Mouse (Mus musculus) myocyte (in vitro differentiated cells): ENCODE data around the gene Rcor2. TPM values are rescaled to one million over a fixed set of nuclear protein-coding genes. Genes with fewer than 3 reads are reported as not detected.

Experiments
- H3K27me3 ChIP-seq: one replicate; pipeline ENCODE4 v1.6.1; 2011; ENCODE audit not compliant: control insufficient read depth, insufficient read depth, insufficient read length
- H3K36me3 ChIP-seq: one replicate; pipeline ENCODE4 v1.6.1; 2011; ENCODE audit not compliant: control insufficient read depth, insufficient read depth
- H3K4me2 ChIP-seq: one replicate; pipeline ENCODE4 v1.6.1; 2011; ENCODE audit warnings: low read depth, control low read depth
- H3K4me3 ChIP-seq: one replicate; pipeline ENCODE4 v1.5.1; 2011; ENCODE audit warnings: mild to moderate bottlenecking, control low read depth, moderate library complexity
- H3K79me2 ChIP-seq: one replicate; pipeline ENCODE4 v1.6.1; 2011; ENCODE audit not compliant: control insufficient read depth, insufficient read depth
- H3ac ChIP-seq: one replicate; pipeline ENCODE4 v1.6.1; 2011; ENCODE audit not compliant: control insufficient read depth, insufficient read length
- CEBPB ChIP-seq: IDR thresholded peaks from 2 replicates; pipeline ENCODE4 v1.6.1; 2011; ENCODE audit warnings: mild to moderate bottlenecking, moderate library complexity; ENCODE audit not compliant: poor library complexity, insufficient read depth, severe bottlenecking
- E2F4 ChIP-seq: IDR thresholded peaks from one replicate; pipeline ENCODE4 v1.6.1; 2011; ENCODE audit warnings: mild to moderate bottlenecking, control low read depth, moderate library complexity; ENCODE audit not compliant: insufficient read depth
- MAX ChIP-seq: IDR thresholded peaks from one replicate; pipeline ENCODE4 v1.6.1; 2011; ENCODE audit warnings: low read depth, mild to moderate bottlenecking, control low read depth
- MYOD1 ChIP-seq, 3 experiments: IDR thresholded peaks; one replicate each; pipeline ENCODE4 v1.6.1; 2011; ENCODE audit warnings: control low read depth in 2 of 3, low read depth in 2 of 3, mild to moderate bottlenecking in 2 of 3, moderate library complexity in 1 of 3; ENCODE audit not compliant: insufficient read length in 2 of 3, control insufficient read depth in 1 of 3
- MYOG ChIP-seq, 3 experiments: IDR thresholded peaks; one replicate each; pipeline ENCODE4 v1.6.1; 2011; ENCODE audit warnings: control low read depth in 2 of 3, low read depth in 2 of 3, mild to moderate bottlenecking in 2 of 3; ENCODE audit not compliant: insufficient read length in 2 of 3, control insufficient read depth in 1 of 3, insufficient read depth in 1 of 3
- POLR2A ChIP-seq: IDR thresholded peaks from one replicate; pipeline ENCODE4 v1.6.1; 2011; ENCODE audit warnings: low read depth, mild to moderate bottlenecking, control low read depth, moderate library complexity; ENCODE audit not compliant: insufficient read length
- POLR2AphosphoS2 ChIP-seq: IDR thresholded peaks from one replicate; pipeline ENCODE4 v1.6.1; 2011; ENCODE audit warnings: low read depth, control low read depth; ENCODE audit not compliant: insufficient read length
- REST ChIP-seq: IDR thresholded peaks from one replicate; pipeline ENCODE4 v1.6.1; 2011; ENCODE audit warnings: mild to moderate bottlenecking, control low read depth, moderate library complexity; ENCODE audit not compliant: insufficient read depth, insufficient read length
- SRF ChIP-seq: IDR thresholded peaks from one replicate; pipeline ENCODE4 v1.6.1; 2011; ENCODE audit warnings: low read depth; ENCODE audit not compliant: control insufficient read depth, insufficient read length
- TCF12 ChIP-seq: IDR thresholded peaks from one replicate; pipeline ENCODE4 v1.6.1; 2011; ENCODE audit warnings: mild to moderate bottlenecking, control low read depth; ENCODE audit not compliant: poor library complexity, insufficient read depth, severe bottlenecking
- TCF3 ChIP-seq: IDR thresholded peaks from one replicate; pipeline ENCODE4 v1.6.1; 2011; ENCODE audit warnings: low read depth, control low read depth; ENCODE audit not compliant: insufficient read length
- USF1 ChIP-seq: IDR thresholded peaks from one replicate; pipeline ENCODE4 v1.6.1; 2011; ENCODE audit warnings: low read depth, mild to moderate bottlenecking, control low read depth, moderate library complexity
- polyA plus RNA-seq: library from polyadenylated mRNA; unstranded; fragments of >200 nt; fragmentation: generic; extraction: Trizol; gene quantifications from one replicate; pipeline ENCODE4 v1.2.1, GENCODE M21; 2012; ENCODE audit warnings: missing spikeins

Rcor2 gene
- polyA plus RNA-seq, 1 experiment = 34.1 TPM

GRCm38 (mm10) chr19:7304801-7305200, 37.7 kb downstream of the Rcor2 start:
- TF ChIP-seq POLR2AphosphoS2 (no peak), MYOG (IDR thresholded peaks at IDR 0.05; ENCODE audit: control insufficient read depth in 1 of 3, insufficient read depth in 1 of 3, insufficient read length in 2 of 3, low read depth in 2 of 3) (no peak)
- H3K4me2 ChIP-seq = no peak overlapping the region

GRCm38 (mm10) chr19:7305380-7306310, 38.5 kb downstream of the Rcor2 start:
- Histone ChIP-seq H3K4me3 (no peak overlapping the region), H3K79me2 (peaks cover 64% of the 10 kb centered on the region), H3K4me2 (no peak overlapping the region), H3K27me3 (no peaks in the 10 kb centered on the region), H3ac (no peak overlapping the region), H3K36me3 (no peaks in the 10 kb centered on the region)
- no peak for TF ChIP-seq POLR2A
- no peak for TF ChIP-seq POLR2AphosphoS2
- TF ChIP-seq SRF = no peak
- no peak for TF ChIP-seq MAX
- no peak for TF ChIP-seq MYOG (IDR thresholded peaks at IDR 0.05; ENCODE audit: control insufficient read depth in 1 of 3, insufficient read depth in 1 of 3, insufficient read length in 2 of 3, low read depth in 2 of 3)
- TF ChIP-seq TCF12 = no peak
- no peak for TF ChIP-seq MYOD1 (IDR thresholded peaks at IDR 0.05; ENCODE audit: control insufficient read depth in 1 of 3, insufficient read length in 2 of 3, low read depth in 2 of 3)

More at GRCm38 (mm10) chr19:7304801-7305200, 37.7 kb downstream of the Rcor2 start:
- Histone ChIP-seq H3K27me3 (no peaks in the 10 kb centered on the region), H3K4me3 (no peak overlapping the region), H3ac (no peak overlapping the region), H3K79me2 (peaks cover 57% of the 10 kb centered on the region), H3K36me3 (no peaks in the 10 kb centered on the region)

GRCm38 (mm10) chr19:7306968-7307367, 39.8 kb downstream of the Rcor2 start:
- H3K79me2 ChIP-seq = peaks cover 69% of the 10 kb centered on the region
- no peak for TF ChIP-seq POLR2AphosphoS2
- TF ChIP-seq POLR2A = peak; percentile 12
- H3K27me3 ChIP-seq = no peaks in the 10 kb centered on the region
- no peaks in the 10 kb centered on the region for H3K36me3 ChIP-seq
- H3K4me2 ChIP-seq = peak overlapping the region; percentile 8
- no peak overlapping the region for H3K4me3 ChIP-seq
- H3ac ChIP-seq = no peak overlapping the region

- peaks cover 78% of the 10 kb centered on the region for H3K79me2 ChIP-seq
- H3K36me3 ChIP-seq = no peaks in the 10 kb centered on the region
- no peaks in the 10 kb centered on the region for H3K27me3 ChIP-seq
- TF ChIP-seq MYOD1 (IDR thresholded peaks at IDR 0.05; ENCODE audit: control insufficient read depth in 1 of 3, insufficient read length in 2 of 3, low read depth in 2 of 3) (no peak), SRF (no peak), USF1 (no peak), REST (no peak), E2F4 (no peak), MYOG (IDR thresholded peaks at IDR 0.05; ENCODE audit: control insufficient read depth in 1 of 3, insufficient read depth in 1 of 3, insufficient read length in 2 of 3, low read depth in 2 of 3) (no peak), POLR2AphosphoS2 (no peak), POLR2A (no peak), CEBPB (no peak), TCF3 (no peak), MAX (no peak), TCF12 (no peak)
- H3ac ChIP-seq = no peak overlapping the region
- no peak overlapping the region for H3K4me2 ChIP-seq
- H3K4me3 ChIP-seq = no peak overlapping the region
Measured at GRCm38 (mm10) chr19:7307995-7308770, 41.1 kb downstream of the Rcor2 start.

GRCm38 (mm10) chr19:7309738-7310330, 42.7 kb downstream of the Rcor2 start:
- no peaks in the 10 kb centered on the region for H3K36me3 ChIP-seq
- TF ChIP-seq MYOD1 (IDR thresholded peaks at IDR 0.05; ENCODE audit: control insufficient read depth in 1 of 3, insufficient read length in 2 of 3, low read depth in 2 of 3) = peak in 1 of 3 experiments; percentile 14
- TF ChIP-seq POLR2A = no peak
- H3ac ChIP-seq = no peak overlapping the region
- H3K27me3 ChIP-seq = no peaks in the 10 kb centered on the region
- H3K79me2 ChIP-seq = peaks cover 76% of the 10 kb centered on the region
- no peak overlapping the region for H3K4me2 ChIP-seq
- no peak overlapping the region for H3K4me3 ChIP-seq
